Mouse (Mus musculus): Measurements from ENCODE around the gene Kctd21.

DNA sequence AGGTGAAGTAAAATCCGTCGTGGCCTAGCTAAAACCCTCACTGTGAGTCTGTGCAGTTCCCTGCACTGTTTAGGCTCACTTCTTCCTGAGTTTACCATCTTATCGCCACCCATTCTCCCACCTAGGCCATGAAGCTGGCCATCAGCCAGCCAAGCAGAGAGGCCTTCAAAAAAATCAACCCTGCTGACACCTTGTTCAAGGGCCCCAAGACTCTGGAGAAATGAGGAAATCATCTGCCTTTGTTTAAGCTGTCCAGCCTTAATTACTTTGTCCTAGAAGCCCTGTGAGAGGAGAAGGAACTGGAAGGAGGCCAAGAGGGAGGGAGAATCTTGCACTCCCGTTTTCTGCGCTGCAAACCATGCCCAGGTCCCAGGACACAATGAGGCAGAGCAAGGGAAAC lies 24.1 kb downstream of the Kctd21 start:
- TF ChIP-seq POLR2A (IDR thresholded peaks at IDR 0.05; ENCODE audit: low read depth, low read length) (no peak), CTCF (IDR thresholded peaks at IDR 0.05; ENCODE audit: borderline replicate concordance, insufficient read depth, low read length) (no peak)
